Mouse (Mus musculus) E14TG2a.4 (cell line): Measurements from ENCODE around the gene Usf1.

ENCODE experiments used
- CTCF ChIP-seq: conservative IDR thresholded peaks from 2 replicates; pipeline ENCODE4 v1.5.1; 2014; ENCODE audit warnings: low read length
- NANOG ChIP-seq: IDR thresholded peaks from 2 replicates; pipeline ENCODE4 v1.6.1; 2014; ENCODE audit warnings: borderline replicate concordance, low read length, mixed read lengths
- POU5F1 ChIP-seq: IDR thresholded peaks from 2 replicates; pipeline ENCODE4 v1.6.1; 2014; ENCODE audit warnings: low read length, borderline replicate concordance

DNA sequence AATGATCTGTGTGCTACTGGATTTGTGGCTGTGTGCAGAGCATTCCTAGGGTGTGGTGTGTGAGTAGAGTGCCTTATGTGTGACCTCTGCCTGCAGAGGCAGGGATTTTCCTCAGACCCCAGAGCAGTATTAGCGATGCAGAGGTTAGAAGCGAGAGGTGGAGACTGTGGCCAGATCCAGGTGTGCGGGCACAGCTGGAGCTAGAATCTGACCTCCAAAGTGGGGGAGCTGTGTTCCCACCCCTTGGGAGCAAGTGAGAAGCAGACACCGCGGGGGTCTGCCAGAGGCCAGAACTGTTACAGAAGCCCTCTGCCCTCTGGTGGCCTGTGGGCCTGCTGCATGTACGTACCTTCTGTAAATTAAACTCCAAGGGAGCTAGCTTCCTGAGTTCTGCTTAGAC lies 24.0 kb upstream of the Usf1 start:
- TF ChIP-seq CTCF (peak; percentile 59), NANOG (no peak), POU5F1 (no peak)
